Mouse (Mus musculus) CH12.LX (cell line): ENCODE measurements around the gene Trim9. TPM values are rescaled to one million over a fixed set of nuclear protein-coding genes. Genes with fewer than 3 reads are reported as not detected.

ENCODE experiments used
- DNase-seq: peaks from one replicate; pipeline ENCODE4 v3.0.0-alpha.2; 2013; ENCODE audit errors: extremely low read depth
- H3K27ac ChIP-seq: 2 replicates; pipeline ENCODE4 v1.5.1; 2012; ENCODE audit warnings: low read depth, mild to moderate bottlenecking, control low read depth, moderate library complexity; ENCODE audit not compliant: insufficient read depth
- H3K27me3 ChIP-seq: replicated peaks from 2 replicates; pipeline ENCODE3; 2012; ENCODE audit warnings: inconsistent platforms
- H3K36me3 ChIP-seq, 2 experiments: replicated peaks in 1 of 2; 2 replicates each; pipeline versions ENCODE3 to v1.6.1; 2012; ENCODE audit warnings: inconsistent platforms in 1 of 2, low read length in 1 of 2, mild to moderate bottlenecking in 1 of 2, mixed read lengths in 1 of 2, moderate library complexity in 1 of 2; ENCODE audit not compliant: control insufficient read depth in 1 of 2, insufficient read depth in 1 of 2
- H3K4me1 ChIP-seq, 2 experiments: 2 replicates each; pipeline ENCODE4 v1.6.1; 2012; ENCODE audit warnings: inconsistent platforms in 1 of 2, moderate library complexity in 1 of 2; ENCODE audit not compliant: insufficient read depth in 2 of 2, control insufficient read depth in 1 of 2
- H3K4me2 ChIP-seq: 2 replicates; pipeline ENCODE4 v1.6.1; 2012; ENCODE audit warnings: low read depth, mild to moderate bottlenecking, control low read depth; ENCODE audit not compliant: poor library complexity, insufficient read depth, severe bottlenecking
- H3K4me3 ChIP-seq, 3 experiments: fragments of 150-350 bp in 1 of 3; sonication (generic) in 1 of 3; replicated peaks in 1 of 3; 2 replicates each; pipeline versions ENCODE3 to v1.5.1; 2011 to 2012; ENCODE audit warnings: low read depth in 2 of 3, low read length in 2 of 3, mild to moderate bottlenecking in 2 of 3, moderate library complexity in 2 of 3, control low read depth in 1 of 3, improper control_type of control experiment in 1 of 3, inconsistent platforms in 1 of 3, mixed read lengths in 1 of 3; ENCODE audit not compliant: poor library complexity in 1 of 3
- H3K79me2 ChIP-seq: replicated peaks from 2 replicates; pipeline ENCODE4 v1.6.1; 2012; ENCODE audit warnings: mild to moderate bottlenecking, moderate library complexity; ENCODE audit not compliant: control insufficient read depth, poor library complexity, insufficient read depth, severe bottlenecking; ENCODE audit errors: extremely low read depth
- H3K9ac ChIP-seq: 2 replicates; pipeline ENCODE4 v1.6.1; 2012; ENCODE audit warnings: low read depth, mild to moderate bottlenecking, control low read depth, moderate library complexity; ENCODE audit not compliant: insufficient read depth
- H3K9me3 ChIP-seq: replicated peaks from 2 replicates; pipeline ENCODE3; 2012; ENCODE audit warnings: low read length, inconsistent platforms, mixed read lengths
- BHLHE40 ChIP-seq: IDR thresholded peaks from 2 replicates; pipeline ENCODE4 v1.6.1; 2011; ENCODE audit warnings: mild to moderate bottlenecking, low read depth, low read length, improper control_type of control experiment
- CHD2 ChIP-seq: IDR thresholded peaks from 2 replicates; pipeline ENCODE4 v1.6.1; 2011; ENCODE audit warnings: low read length, improper control_type of control experiment
- ETS1 ChIP-seq: conservative IDR thresholded peaks from 2 replicates; pipeline ENCODE4 v1.6.1; 2012; ENCODE audit warnings: low read depth, mild to moderate bottlenecking, inconsistent platforms, low read length, improper control_type of control experiment, moderate library complexity
- GABPA ChIP-seq: IDR thresholded peaks from 2 replicates; pipeline ENCODE4 v1.6.1; 2012; ENCODE audit warnings: low read depth, low read length, improper control_type of control experiment, inconsistent platforms; ENCODE audit not compliant: insufficient replicate concordance
- HCFC1 ChIP-seq: IDR thresholded peaks from 2 replicates; pipeline ENCODE4 v1.6.1; 2012; ENCODE audit warnings: low read depth, mild to moderate bottlenecking, inconsistent platforms, low read length, improper control_type of control experiment
- IRF4 ChIP-seq: IDR thresholded peaks from 2 replicates; pipeline ENCODE4 v1.6.1; 2014; ENCODE audit warnings: low read depth, mild to moderate bottlenecking, inconsistent platforms, low read length, improper control_type of control experiment
- JUN ChIP-seq: IDR thresholded peaks from 2 replicates; pipeline ENCODE4 v1.6.1; 2011; ENCODE audit warnings: low read depth, mild to moderate bottlenecking, low read length, improper control_type of control experiment, moderate library complexity; ENCODE audit not compliant: insufficient read depth
- JUND ChIP-seq: conservative IDR thresholded peaks from 2 replicates; pipeline ENCODE4 v1.6.1; 2011; ENCODE audit warnings: low read depth, low read length, improper control_type of control experiment
- MYC ChIP-seq: IDR thresholded peaks from 2 replicates; pipeline ENCODE4 v1.6.1; 2011; ENCODE audit warnings: low read depth, mild to moderate bottlenecking, improper control_type of control experiment, low read length
- PAX5 ChIP-seq: IDR thresholded peaks from 2 replicates; pipeline ENCODE4 v1.6.1; 2012; ENCODE audit warnings: low read length, inconsistent platforms, mixed read lengths
- POLR2AphosphoS2 ChIP-seq: IDR thresholded peaks from 2 replicates; pipeline ENCODE4 v1.6.1; 2011; ENCODE audit warnings: low read depth, low read length, improper control_type of control experiment
- RCOR1 ChIP-seq: conservative IDR thresholded peaks from 2 replicates; pipeline ENCODE4 v1.6.1; 2012; ENCODE audit warnings: low read depth, mild to moderate bottlenecking, inconsistent platforms, low read length, improper control_type of control experiment
- SMC3 ChIP-seq: IDR thresholded peaks from 2 replicates; pipeline ENCODE4 v1.6.1; 2011; ENCODE audit warnings: low read depth, low read length, improper control_type of control experiment
- TBP ChIP-seq: conservative IDR thresholded peaks from 2 replicates; pipeline ENCODE4 v1.6.1; 2011; ENCODE audit warnings: low read depth, low read length, improper control_type of control experiment
- TCF12 ChIP-seq: IDR thresholded peaks from 2 replicates; pipeline ENCODE4 v1.6.1; 2014; ENCODE audit warnings: low read depth, mild to moderate bottlenecking, inconsistent platforms, low read length, improper control_type of control experiment
- USF1 ChIP-seq: IDR thresholded peaks from 2 replicates; pipeline ENCODE4 v1.6.1; 2014; ENCODE audit warnings: low read depth, mild to moderate bottlenecking, inconsistent platforms, low read length, improper control_type of control experiment
- ZC3H11A ChIP-seq: IDR thresholded peaks from 2 replicates; pipeline ENCODE4 v1.6.1; 2012; ENCODE audit warnings: low read depth, mild to moderate bottlenecking, inconsistent platforms, low read length, improper control_type of control experiment
- ZKSCAN1 ChIP-seq: IDR thresholded peaks from 2 replicates; pipeline ENCODE4 v1.6.1; 2012; ENCODE audit warnings: low read depth, inconsistent platforms, low read length, improper control_type of control experiment, borderline replicate concordance
- ZMIZ1 ChIP-seq: IDR thresholded peaks from 2 replicates; pipeline ENCODE4 v1.6.1; 2012; ENCODE audit warnings: low read depth, mild to moderate bottlenecking, inconsistent platforms, low read length, improper control_type of control experiment
- ZNF384 ChIP-seq: IDR thresholded peaks from 2 replicates; pipeline ENCODE4 v1.6.1; 2012; ENCODE audit warnings: low read depth, low read length, improper control_type of control experiment, inconsistent platforms
- dilution Hi-C: fragments of 300-500 bp; cut with MboI; formaldehyde crosslinking; loops from 2 replicates; pipeline ENCODE4 v1.14.3; 2020; ENCODE audit warnings: low sequenced_read_pairs; ENCODE audit not compliant: extremely low pct_unique_long_range_greater_than_20kb, extremely low pct_ligation_motif_present
- in situ Hi-C: fragments of 300-500 bp; cut with MboI; formaldehyde crosslinking; loops from 3 replicates; pipeline ENCODE4 v1.14.3; 2019; ENCODE audit warnings: low sequenced_read_pairs, low pct_ligation_motif_present, low pct_unique_long_range_greater_than_20kb, mixed read lengths
- polyA plus RNA-seq: library from polyadenylated mRNA; unstranded; fragments of >175 nt; gene quantifications from 2 replicates; pipeline ENCODE4 v1.2.1, GENCODE M21; 2012; ENCODE audit warnings: low read depth; ENCODE audit not compliant: insufficient read length
- total RNA-seq, 2 experiments: library from RNA; depleted of rRNA; stranded (reverse); fragments of 300-350 nt in 1 of 2; fragments of >200 nt in 1 of 2; gene quantifications; 2 replicates each; pipeline ENCODE4 v1.2.3; 2012 to 2014

Gene Trim9
- total and polyA plus RNA-seq, 3 experiments, result 0.07 TPM; not detected in 2

DNA sequence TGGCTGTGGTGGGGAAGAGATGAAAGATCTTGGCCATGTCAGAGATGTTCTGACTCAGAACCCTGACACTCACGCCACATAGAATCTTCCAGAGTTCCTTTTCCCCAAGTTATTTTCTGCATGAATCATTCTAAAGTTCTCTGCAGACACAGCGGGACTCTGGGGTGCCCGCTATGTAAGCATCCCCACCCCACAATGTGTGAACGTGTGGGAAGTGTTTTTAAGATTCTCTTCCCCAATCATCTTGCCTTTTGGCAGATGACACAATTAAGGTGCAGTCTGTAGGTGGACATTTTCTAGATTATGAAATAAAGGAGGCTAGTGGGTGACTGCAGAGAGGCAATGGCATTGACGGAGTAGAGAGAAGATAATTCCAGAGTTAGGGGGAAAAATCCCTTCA lies 25.5 kb upstream of the Trim9 start:
- no peak overlapping the region for H3K9ac ChIP-seq
- dilution Hi-C loops, result no loop called here
- no peaks in the 10 kb centered on the region for H3K36me3 ChIP-seq
- in situ Hi-C loops, result no loop called here
- no peak for TF ChIP-seq JUND
- no peaks in the 10 kb centered on the region for H3K27me3 ChIP-seq
- no peak overlapping the region for H3K27ac ChIP-seq
- no peaks in the 10 kb centered on the region for H3K9me3 ChIP-seq
- no peak for DNase-seq
- no peak overlapping the region for H3K4me2 ChIP-seq
- H3K4me3 ChIP-seq, result no peak overlapping the region
- H3K4me1 ChIP-seq, result peaks cover 0 to 5% of the 10 kb centered on the region in 2 experiments; a peak in 1 of 4 replicates
- H3K79me2 ChIP-seq, result no peaks in the 10 kb centered on the region

DNA sequence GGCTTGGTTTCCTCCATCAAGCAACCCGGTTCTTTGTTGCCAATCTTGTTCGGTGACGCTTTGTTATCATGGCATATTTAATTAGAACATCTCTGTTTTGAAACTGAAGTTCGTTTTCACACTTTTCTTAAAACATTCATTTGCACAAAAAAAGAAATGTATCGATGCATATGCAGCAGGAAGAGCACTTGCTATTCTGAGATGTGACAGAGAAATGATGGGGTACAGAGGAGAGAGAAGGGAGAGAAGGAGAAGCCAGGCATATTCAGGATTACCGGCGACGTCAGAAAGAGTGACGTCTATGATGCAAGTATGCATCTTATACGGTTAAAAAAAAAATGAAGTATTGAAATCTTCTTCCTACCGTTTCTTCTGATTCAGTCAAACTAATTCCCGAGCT lies 21.9 kb upstream of the Trim9 start:
- Histone ChIP-seq H3K9ac (no peak overlapping the region), H3K27ac (no peak overlapping the region), H3K4me3 (no peak overlapping the region)
- dilution Hi-C loops, result no loop called here
- DNase-seq, result no peak
- in situ Hi-C loops, result no loop called here
- TF ChIP-seq ZMIZ1 (no peak), ZC3H11A (no peak), JUND (no peak), HCFC1 (no peak), ZKSCAN1 (no peak), GABPA (no peak), TCF12 (no peak), PAX5 (no peak), ZNF384 (no peak), SMC3 (no peak), USF1 (no peak), CHD2 (no peak), POLR2AphosphoS2 (no peak), ETS1 (no peak), RCOR1 (no peak), TBP (no peak), JUN (no peak), BHLHE40 (no peak), IRF4 (no peak), MYC (no peak)
- TF ChIP-seq, all 38 proteins: peak for 0
- no peaks in the 10 kb centered on the region for H3K36me3 ChIP-seq
- H3K9me3 ChIP-seq, result no peaks in the 10 kb centered on the region
- no peak overlapping the region for H3K4me2 ChIP-seq
- H3K79me2 ChIP-seq, result no peaks in the 10 kb centered on the region
- H3K4me1 ChIP-seq, result peaks cover 2 to 13% of the 10 kb centered on the region in 2 experiments; a peak in 3 of 4 replicates
- no peaks in the 10 kb centered on the region for H3K27me3 ChIP-seq
